Mouse (Mus musculus): ENCODE measurements around the gene Tpte. TPM values are rescaled to one million over a fixed set of nuclear protein-coding genes. Genes with fewer than 3 reads are reported as not detected.
A peak's percentile ranks its signal among the peaks of the same experiment; 100 is the strongest.

Tpte gene
- total and polyA plus RNA-seq, 2 experiments from 2014 or later = not detected

DNA sequence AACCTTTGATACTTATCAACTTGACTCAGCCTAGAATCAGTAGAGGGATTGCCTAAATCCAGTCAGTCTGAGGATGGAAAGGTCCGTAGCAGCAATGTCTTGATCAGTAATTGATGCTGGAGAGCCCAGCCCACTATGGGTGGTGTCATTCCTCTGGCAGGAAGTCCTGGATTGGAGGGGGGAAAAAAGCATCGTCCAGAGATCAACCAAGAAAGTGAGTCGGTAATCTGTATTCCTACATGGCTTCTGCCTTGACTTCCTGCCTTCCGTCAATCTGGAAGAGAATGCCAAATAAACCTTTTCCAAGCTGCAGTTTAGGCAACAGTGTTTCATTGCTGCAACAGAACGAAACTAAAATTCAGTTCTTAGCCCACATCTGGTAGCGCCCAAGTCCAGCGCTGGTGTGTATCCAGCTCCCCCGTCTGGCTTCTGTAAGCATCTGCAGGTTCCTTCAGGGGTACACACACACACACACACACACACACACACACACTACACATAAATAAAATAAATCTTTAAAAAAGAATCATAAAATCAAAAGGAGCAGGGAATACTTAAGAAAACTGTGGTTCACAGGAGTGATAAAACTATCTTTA, 116.1 kb downstream of the Tpte start:
- Histone ChIP-seq H3K9ac (replicated peaks; ENCODE audit: low read length) (no peak overlapping the region), H3K27me3 (ENCODE audit: insufficient read depth, low read length) (no peaks in the 10 kb centered on the region), H3K27ac (peak overlapping the region; percentile 80; the same call in 1 of the 2 replicates), H3K4me3 (ENCODE audit: low read length) (peak overlapping the region; percentile 82; the same call in 1 of the 2 replicates), H3K4me1 (ENCODE audit: insufficient read depth, low read length) (no peaks in the 10 kb centered on the region), H3K9me3 (ENCODE audit: low read length) (no peaks in the 10 kb centered on the region), H3K36me3 (ENCODE audit: insufficient read depth, low read length) (no peaks in the 10 kb centered on the region), H3K4me2 (ENCODE audit: low read depth, low read length) (peak overlapping the region; percentile 82)
- DNase-seq (ENCODE audit: low spot score) = peak; percentile 8
- peak; percentile 28; the same call in 1 of the 2 replicates for TF ChIP-seq CTCF (IDR thresholded peaks at IDR 0.05; ENCODE audit: low read depth)
- ATAC-seq = no peak
- 86% methylated on average over 8 of the region's 8 CpGs for WGBS

DNA sequence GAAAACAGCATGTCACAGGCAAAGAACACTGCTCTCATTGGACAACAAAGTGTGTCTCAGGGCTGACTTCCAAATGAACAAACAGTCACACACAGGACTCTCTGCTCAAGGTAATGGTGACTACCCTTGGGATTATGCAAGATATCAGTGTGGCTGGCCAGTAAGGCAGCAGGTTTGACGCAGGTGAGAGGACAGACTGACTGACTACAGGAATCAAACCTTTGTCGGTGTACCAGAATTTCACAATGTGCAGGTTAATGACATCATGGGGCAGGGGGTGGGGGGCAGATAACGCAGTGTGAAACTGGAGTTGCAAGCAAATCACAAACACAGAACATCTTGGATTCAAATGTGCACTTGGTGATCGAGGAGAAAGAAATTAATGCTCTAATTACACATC, 117.4 kb downstream of the Tpte start:
- TF ChIP-seq CTCF (IDR thresholded peaks at IDR 0.05; ENCODE audit: low read depth) = no peak
- Histone ChIP-seq H3K4me1 (ENCODE audit: insufficient read depth, low read length) (no peaks in the 10 kb centered on the region), H3K9me3 (ENCODE audit: low read length) (no peaks in the 10 kb centered on the region), H3K27ac (no peak overlapping the region), H3K36me3 (ENCODE audit: insufficient read depth, low read length) (no peaks in the 10 kb centered on the region), H3K9ac (replicated peaks; ENCODE audit: low read length) (no peak overlapping the region), H3K27me3 (ENCODE audit: insufficient read depth, low read length) (no peaks in the 10 kb centered on the region), H3K4me2 (ENCODE audit: low read depth, low read length) (no peak overlapping the region), H3K4me3 (ENCODE audit: low read length) (no peak overlapping the region)
- DNase-seq (ENCODE audit: low spot score) (no peak), ATAC-seq (no peak)
- 82% methylated on average over 4 of the region's 4 CpGs for WGBS

DNA sequence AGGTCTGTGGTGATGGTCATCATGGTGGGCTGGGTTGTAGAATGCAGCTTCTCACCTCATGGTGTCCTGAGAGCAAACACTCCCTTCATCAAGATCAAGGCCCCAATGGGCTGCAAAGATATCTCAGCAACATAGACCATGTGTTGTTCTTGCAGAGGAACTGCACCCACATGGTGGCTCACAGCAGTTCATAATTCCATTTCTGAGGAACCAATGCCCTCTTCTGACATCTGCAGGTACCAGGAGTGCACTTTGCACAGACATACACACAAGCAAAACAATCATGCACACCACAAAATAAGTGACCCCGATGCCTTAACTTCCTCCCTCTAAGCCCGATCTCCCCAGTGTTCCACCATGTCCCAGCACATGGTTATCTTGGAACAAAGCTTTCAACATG, 120.0 kb downstream of the Tpte start:
- Histone ChIP-seq H3K4me1 (ENCODE audit: insufficient read depth, low read length) (no peaks in the 10 kb centered on the region), H3K9me3 (ENCODE audit: low read length) (no peaks in the 10 kb centered on the region), H3K9ac (replicated peaks; ENCODE audit: low read length) (no peak overlapping the region), H3K27ac (no peak overlapping the region), H3K36me3 (ENCODE audit: insufficient read depth, low read length) (no peaks in the 10 kb centered on the region), H3K27me3 (ENCODE audit: insufficient read depth, low read length) (no peaks in the 10 kb centered on the region), H3K4me2 (ENCODE audit: low read depth, low read length) (no peak overlapping the region), H3K4me3 (ENCODE audit: low read length) (no peak overlapping the region)
- WGBS = 90% methylated on average over 2 of the region's 2 CpGs
- DNase-seq (ENCODE audit: low spot score) (no peak), ATAC-seq (no peak)
- no peak for TF ChIP-seq CTCF (IDR thresholded peaks at IDR 0.05; ENCODE audit: low read depth)

DNA sequence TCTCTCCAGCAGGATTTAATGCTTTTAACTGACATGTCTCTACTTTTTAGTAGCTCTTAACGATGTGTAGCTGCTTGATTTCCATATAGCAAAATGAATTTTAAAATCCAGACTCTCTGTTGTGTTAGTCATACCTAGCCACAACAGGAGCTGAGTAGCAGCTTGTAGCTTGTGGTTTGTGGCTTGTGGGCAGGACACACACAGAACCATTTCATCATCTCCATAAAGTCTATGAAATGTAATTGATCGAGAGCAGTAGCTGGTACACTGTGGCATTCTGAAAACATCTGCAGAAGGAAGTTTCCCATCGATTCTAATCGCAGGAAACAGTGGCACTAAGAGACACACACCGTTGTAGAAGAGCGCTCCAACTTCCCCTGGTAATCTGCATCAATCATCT, 122.5 kb downstream of the Tpte start:
- DNase-seq (ENCODE audit: low spot score) = no peak
- H3K36me3 ChIP-seq (ENCODE audit: insufficient read depth, low read length) = no peaks in the 10 kb centered on the region
- H3K9me3 ChIP-seq (ENCODE audit: low read length) = no peaks in the 10 kb centered on the region
- 80% methylated on average over 6 of the region's 6 CpGs for WGBS
- no peaks in the 10 kb centered on the region for H3K4me1 ChIP-seq (ENCODE audit: insufficient read depth, low read length)
- no peak overlapping the region for H3K4me3 ChIP-seq (ENCODE audit: low read length)
- H3K27me3 ChIP-seq (ENCODE audit: insufficient read depth, low read length) = no peaks in the 10 kb centered on the region
- H3K4me2 ChIP-seq (ENCODE audit: low read depth, low read length) = no peak overlapping the region
- ATAC-seq = no peak
- TF ChIP-seq CTCF (IDR thresholded peaks at IDR 0.05; ENCODE audit: low read depth) = no peak
- H3K9ac ChIP-seq (replicated peaks; ENCODE audit: low read length) = no peak overlapping the region
- H3K27ac ChIP-seq = no peak overlapping the region

GRCm38 (mm10) chr8:22410688-22411281, 127.5 kb downstream of the Tpte start:
- Histone ChIP-seq H3K27me3 (ENCODE audit: insufficient read depth, low read length) (no peaks in the 10 kb centered on the region), H3K27ac (peak overlapping the region; percentile 79), H3K4me1 (ENCODE audit: insufficient read depth, low read length) (no peaks in the 10 kb centered on the region; the same call in 1 of the 2 replicates), H3K4me3 (ENCODE audit: low read length) (peak overlapping the region; percentile 76), H3K4me2 (ENCODE audit: low read depth, low read length) (peak overlapping the region; percentile 78), H3K36me3 (ENCODE audit: insufficient read depth, low read length) (no peaks in the 10 kb centered on the region), H3K9me3 (ENCODE audit: low read length) (no peaks in the 10 kb centered on the region), H3K9ac (replicated peaks; ENCODE audit: low read length) (peak overlapping the region; percentile 73)
- WGBS = 16% methylated on average over 16 of the region's 16 CpGs
- no peak for DNase-seq (ENCODE audit: low spot score)
- ATAC-seq = peak; percentile 22; the same call in 1 of the 2 replicates
- TF ChIP-seq CTCF (IDR thresholded peaks at IDR 0.05; ENCODE audit: low read depth) = no peak

GRCm38 (mm10) chr8:22411282-22411702, 128.1 kb downstream of the Tpte start, which contains the start of gene Mrps31:
Gene Mrps31, plus strand, starts transcription at chr8:22411361.
- peak within 1 kb of the TSS; percentile 79 for H3K27ac ChIP-seq
- H3K36me3 ChIP-seq (ENCODE audit: insufficient read depth, low read length) = no peaks in the 10 kb centered on the region
- H3K9ac ChIP-seq (replicated peaks; ENCODE audit: low read length) = peak within 1 kb of the TSS; percentile 73
- no peaks in the 10 kb centered on the region; the same call in 1 of the 2 replicates for H3K4me1 ChIP-seq (ENCODE audit: insufficient read depth, low read length)
- WGBS = 0% methylated on average over 25 of the region's 25 CpGs
- TF ChIP-seq CTCF (IDR thresholded peaks at IDR 0.05; ENCODE audit: low read depth) = peak; percentile 24
- peak within 1 kb of the TSS; percentile 76 for H3K4me3 ChIP-seq (ENCODE audit: low read length)
- H3K9me3 ChIP-seq (ENCODE audit: low read length) = no peaks in the 10 kb centered on the region
- peak; percentile 94 for DNase-seq (ENCODE audit: low spot score)
- H3K27me3 ChIP-seq (ENCODE audit: insufficient read depth, low read length) = no peaks in the 10 kb centered on the region
- ATAC-seq = peak; percentile 95
- peak within 1 kb of the TSS; percentile 78 for H3K4me2 ChIP-seq (ENCODE audit: low read depth, low read length)

DNA sequence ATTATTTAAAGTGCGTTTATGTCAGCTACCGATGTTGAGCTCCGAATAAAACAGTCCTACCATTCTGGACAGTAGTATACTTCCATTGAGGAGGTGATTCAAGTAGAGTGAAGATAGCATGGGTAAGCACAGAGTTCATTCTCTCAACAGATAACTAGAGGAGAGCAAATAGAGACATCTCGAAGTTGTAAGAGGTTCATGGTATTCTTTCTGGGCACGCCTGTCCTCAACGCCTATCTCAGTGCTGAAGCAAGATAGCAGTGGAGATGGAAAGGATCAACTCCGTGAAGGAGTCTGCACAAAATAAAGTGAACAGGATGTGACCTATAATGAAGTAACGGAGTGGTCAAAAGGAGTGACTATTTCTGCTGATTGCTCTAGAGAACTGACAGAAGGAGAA, 128.7 kb downstream of the Tpte start:
- ATAC-seq (no peak), DNase-seq (ENCODE audit: low spot score) (no peak)
- Histone ChIP-seq H3K4me3 (ENCODE audit: low read length) (peak overlapping the region; percentile 76), H3K4me2 (ENCODE audit: low read depth, low read length) (peak overlapping the region; percentile 78), H3K36me3 (ENCODE audit: insufficient read depth, low read length) (0 out of 2 replicates have a peak, but pooled peaks cover under 1% of the 10 kb centered on the region), H3K27me3 (ENCODE audit: insufficient read depth, low read length) (no peaks in the 10 kb centered on the region), H3K27ac (peak overlapping the region; percentile 79; the same call in 1 of the 2 replicates), H3K4me1 (ENCODE audit: insufficient read depth, low read length) (no peaks in the 10 kb centered on the region; the same call in 1 of the 2 replicates), H3K9me3 (ENCODE audit: low read length) (no peaks in the 10 kb centered on the region), H3K9ac (replicated peaks; ENCODE audit: low read length) (peak overlapping the region; percentile 73)
- TF ChIP-seq CTCF (IDR thresholded peaks at IDR 0.05; ENCODE audit: low read depth) = no peak
- 20% methylated on average over 8 of the region's 8 CpGs for WGBS

Other genes with a start within 250 kb of the Tpte start
- gene Atp7b, start 223.1 kb upstream of the Tpte start, total RNA-seq (2014; rRNA removed) = 6.3 and 8.4 TPM in 2 replicates
- gene Atp7b, start 223.1 kb upstream of the Tpte start, polyA plus RNA-seq (2015; fragmentation: Nextera tagmentation; extraction: Ambion mirVana) = 2.4 and 2.6 TPM in 2 replicates
- 36.2 and 36.6 TPM in 2 replicates for gene Alg11, start 222.7 kb upstream of the Tpte start, total RNA-seq (2014; rRNA removed)
- gene Alg11, start 222.7 kb upstream of the Tpte start, polyA plus RNA-seq (2015; fragmentation: Nextera tagmentation; extraction: Ambion mirVana) = 29.2 and 36.1 TPM in 2 replicates
- gene Nek5, start 158.4 kb upstream of the Tpte start, total RNA-seq (2014; rRNA removed) = 1.5 and 1.8 TPM in 2 replicates
- 1.6 and 1.8 TPM in 2 replicates for gene Nek5, start 158.4 kb upstream of the Tpte start, polyA plus RNA-seq (2015; fragmentation: Nextera tagmentation; extraction: Ambion mirVana)
- 1.5 and 3.2 TPM in 2 replicates for gene Nek3, start 117.0 kb upstream of the Tpte start, total RNA-seq (2014; rRNA removed)
- gene Nek3, start 117.0 kb upstream of the Tpte start, polyA plus RNA-seq (2015; fragmentation: Nextera tagmentation; extraction: Ambion mirVana) = 6.9 and 7.1 TPM in 2 replicates
- 7.9 and 11.4 TPM in 2 replicates for gene Ckap2, start 97.6 kb upstream of the Tpte start, total RNA-seq (2014; rRNA removed)
- 12.5 and 16.3 TPM in 2 replicates for gene Ckap2, start 97.6 kb upstream of the Tpte start, polyA plus RNA-seq (2015; fragmentation: Nextera tagmentation; extraction: Ambion mirVana)
- 26.7 and 29.9 TPM in 2 replicates for gene Vps36, start 90.6 kb upstream of the Tpte start, total RNA-seq (2014; rRNA removed)
- 39.0 and 40.3 TPM in 2 replicates for gene Vps36, start 90.6 kb upstream of the Tpte start, polyA plus RNA-seq (2015; fragmentation: Nextera tagmentation; extraction: Ambion mirVana)
- gene Thsd1, start 56.1 kb upstream of the Tpte start, total RNA-seq (2014; rRNA removed) = 7.1 and 8.5 TPM in 2 replicates
- 5.0 and 5.4 TPM in 2 replicates for gene Thsd1, start 56.1 kb upstream of the Tpte start, polyA plus RNA-seq (2015; fragmentation: Nextera tagmentation; extraction: Ambion mirVana)
- 8.5 and 9.3 TPM in 2 replicates for gene Slc25a15, start 115.2 kb downstream of the Tpte start, total RNA-seq (2014; rRNA removed)
- 9.3 and 9.9 TPM in 2 replicates for gene Slc25a15, start 115.2 kb downstream of the Tpte start, polyA plus RNA-seq (2015; fragmentation: Nextera tagmentation; extraction: Ambion mirVana)
- gene Mrps31, start 127.9 kb downstream of the Tpte start, total RNA-seq (2014; rRNA removed) = 14.3 and 18.4 TPM in 2 replicates
- gene Mrps31, start 127.9 kb downstream of the Tpte start, polyA plus RNA-seq (2015; fragmentation: Nextera tagmentation; extraction: Ambion mirVana) = 31.9 and 33.9 TPM in 2 replicates